Mouse (Mus musculus) kidney, adult 8-10 months (tissue): ENCODE measurements at regions not wholly inside any gene's neighbourhood (a gene's known extent, or its start where the extent isn't known, plus 50 kb on each side); places are given as distances from the start of the nearest gene placed in this dataset.
"Not testable (repeated sequence)": the region's sequence is repeated elsewhere in the genome, so short reads cannot be mapped to it uniquely, and the experiment has no call there.

Source experiments
- DNase-seq, 2 experiments: peaks; one replicate each; pipeline ENCODE4 v3.0.0; 2022

GRCm38 (mm10) chr3:31708367-31708766 lies 193.9 kb upstream of the Kcnmb2 start:
- DNase-seq: not testable (repeated sequence)

DNA sequence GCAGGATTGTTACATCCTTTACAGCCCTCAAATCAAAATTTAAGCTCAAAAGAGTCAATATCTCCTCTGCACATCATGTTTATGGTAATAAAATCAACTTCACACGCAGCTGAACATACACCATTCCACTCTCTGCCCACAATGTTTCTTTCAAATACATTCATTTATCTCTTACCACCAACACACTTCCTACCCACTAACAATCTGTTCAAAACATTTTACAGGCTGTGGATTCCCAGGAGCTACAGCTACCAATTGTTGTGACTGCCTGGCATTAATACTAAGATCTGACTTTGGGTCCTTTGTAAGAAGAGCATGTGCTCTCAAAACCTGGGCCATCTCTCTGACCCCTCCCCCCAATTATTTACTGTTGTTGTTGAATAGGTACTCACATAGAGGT lies 161.0 kb upstream of the Kcnmb2 start:
- no peak for DNase-seq

DNA sequence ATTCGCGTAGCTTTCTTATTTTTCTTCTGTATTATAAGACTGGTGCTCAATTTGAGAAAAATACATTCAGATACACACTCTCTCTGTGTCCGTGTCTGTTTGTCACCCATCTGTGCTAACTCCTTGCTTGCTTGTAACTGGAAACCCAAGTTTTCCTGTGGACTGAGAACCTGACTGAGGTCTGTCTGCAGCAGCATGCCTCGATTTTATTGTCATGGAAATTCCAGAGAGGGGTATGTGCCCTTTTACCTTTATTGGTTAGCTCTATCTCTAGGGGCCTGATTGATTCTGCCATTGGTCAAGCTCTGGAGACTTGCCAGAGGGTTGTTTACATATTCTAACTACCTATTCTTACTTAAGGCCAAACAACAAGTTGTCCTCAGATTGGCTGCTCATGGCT lies 146.4 kb upstream of the Kcnmb2 start:
- DNase-seq: no peak

DNA sequence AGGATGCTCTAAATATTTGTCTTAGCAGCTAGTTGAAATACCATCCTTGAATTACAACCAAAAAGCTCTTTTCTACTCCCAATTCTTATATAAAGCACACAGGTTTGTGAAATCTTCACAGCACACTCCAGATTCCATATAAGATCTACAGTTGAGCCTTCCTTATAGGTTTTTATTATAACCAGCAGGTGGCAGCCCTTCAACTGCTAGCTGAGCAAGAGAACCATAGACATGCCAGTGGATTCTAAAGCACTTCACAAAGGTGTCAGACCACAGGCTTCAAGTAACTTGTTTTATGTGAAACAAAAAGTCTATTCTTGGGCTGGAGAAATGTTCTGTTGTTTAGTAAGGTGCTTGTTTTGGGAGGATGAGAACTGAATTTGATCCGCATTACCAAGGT lies 133.1 kb upstream of the Kcnmb2 start:
- no peak for DNase-seq

DNA sequence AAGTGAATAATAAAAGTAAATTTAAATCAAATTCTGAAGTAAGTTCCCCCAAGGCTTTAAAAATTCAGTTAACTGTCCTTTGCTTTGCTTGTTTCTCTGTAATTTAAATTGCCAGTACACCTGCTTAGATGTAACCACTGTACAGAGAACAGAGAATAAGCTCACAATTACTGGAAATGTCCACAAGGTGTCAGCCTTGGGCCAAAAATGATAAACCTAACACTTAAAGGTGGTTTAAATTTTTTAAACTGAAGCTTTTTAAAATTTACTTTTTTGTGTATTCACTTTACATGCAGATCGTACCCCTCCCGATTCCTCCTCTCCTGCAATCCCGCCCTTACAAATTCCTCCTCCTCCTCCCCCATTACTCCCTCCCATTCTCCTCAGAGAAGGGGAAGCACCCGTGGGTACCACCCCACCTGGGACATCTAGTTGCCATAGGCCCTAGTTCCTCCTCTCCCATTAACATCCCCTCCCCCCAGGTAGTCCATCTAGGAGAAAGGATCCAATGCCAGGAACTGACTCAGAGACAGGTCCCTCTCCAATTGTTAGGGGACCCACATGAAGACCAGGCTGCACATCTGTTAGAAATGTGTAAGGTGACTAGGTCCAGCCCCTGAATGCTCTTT lies 111.9 kb upstream of the Kcnmb2 start:
- peak; percentile 11 to 28 for DNase-seq

- DNase-seq: no peak
Measured at GRCm38 (mm10) chr3:31793466-31794040, 108.8 kb upstream of the Kcnmb2 start.

DNA sequence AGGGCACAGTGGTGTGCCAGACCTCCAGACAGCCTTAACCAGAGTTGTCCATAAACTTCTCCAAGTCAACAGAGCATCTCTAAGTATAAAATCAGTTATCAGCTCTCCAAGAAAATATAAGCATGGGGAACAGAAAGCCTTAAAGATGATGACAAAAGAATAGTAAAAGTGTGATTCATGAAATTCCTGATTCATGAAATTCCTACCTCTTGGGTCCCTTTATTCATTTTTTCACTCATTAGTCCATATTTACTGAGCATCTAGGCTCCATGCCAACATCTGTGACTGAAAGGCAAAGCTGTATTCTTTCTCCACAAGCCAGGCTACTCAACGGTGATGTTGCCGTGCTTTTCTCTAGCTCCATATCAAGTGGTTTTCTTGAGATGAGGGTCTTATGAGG lies 105.7 kb upstream of the Kcnmb2 start:
- no peak for DNase-seq

GRCm38 (mm10) chr3:31799192-31799591 lies 103.1 kb upstream of the Kcnmb2 start:
- no peak for DNase-seq

DNA sequence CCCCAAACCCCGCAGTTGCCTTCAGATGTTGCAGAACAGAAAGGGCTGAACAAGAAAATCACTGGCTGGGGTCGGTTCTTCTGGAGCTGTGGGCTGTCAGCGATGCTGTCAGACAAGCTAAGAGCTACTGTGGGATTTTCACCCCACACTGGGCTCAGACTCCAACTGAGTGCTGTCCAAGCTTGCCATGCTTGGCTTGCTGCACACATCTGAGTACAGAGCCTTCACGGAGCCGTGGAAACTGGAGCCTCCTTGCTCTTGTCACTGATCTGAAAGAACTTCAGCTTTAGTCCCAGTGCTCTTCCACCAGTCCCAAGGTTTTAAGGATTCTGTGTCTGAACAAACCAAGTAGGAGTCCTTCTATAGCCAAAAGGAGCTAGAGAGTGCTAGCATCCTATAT lies 98.3 kb upstream of the Kcnmb2 start:
- no peak for DNase-seq

DNA sequence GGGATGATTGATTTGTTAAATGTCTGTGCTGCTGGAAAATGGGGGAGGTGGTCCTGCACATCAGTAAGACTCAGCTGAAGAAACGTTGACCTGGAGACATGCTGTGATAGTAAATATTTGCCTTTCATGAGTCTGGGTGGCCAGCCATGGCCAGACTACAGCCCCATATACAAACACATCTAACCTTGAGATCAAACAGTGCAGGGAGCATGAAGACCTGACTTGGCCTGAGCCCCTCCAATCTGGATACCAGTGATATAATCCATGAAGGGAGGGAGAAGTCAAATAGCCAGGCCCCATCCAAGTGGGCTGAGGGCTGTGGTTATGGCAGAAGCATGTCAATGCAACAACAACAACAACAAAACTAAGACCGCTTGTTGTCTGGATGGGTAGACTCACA lies 94.6 kb upstream of the Kcnmb2 start:
- no peak for DNase-seq

GRCm38 (mm10) chr3:31809131-31809530 lies 93.2 kb upstream of the Kcnmb2 start:
- DNase-seq: not testable (repeated sequence)

DNA sequence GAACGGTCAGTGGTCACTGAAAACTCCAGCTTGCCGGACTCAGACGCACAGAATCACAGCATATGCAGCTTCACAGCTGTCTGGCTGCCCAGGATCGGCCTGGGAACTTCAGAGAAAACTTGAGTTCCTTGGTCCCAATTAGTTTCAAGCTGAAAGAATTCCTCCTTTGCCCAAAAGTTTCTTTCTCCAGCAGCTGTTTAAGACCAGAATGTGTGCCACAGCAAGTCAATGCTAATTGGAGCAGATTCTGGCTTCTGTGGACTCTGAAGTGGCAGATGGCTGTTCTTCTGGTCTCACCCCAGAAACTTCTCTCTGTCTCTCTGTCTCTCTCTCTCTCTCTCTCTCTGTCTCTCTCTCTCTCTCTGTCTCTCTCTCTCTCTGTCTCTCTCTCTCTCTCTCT lies 91.1 kb upstream of the Kcnmb2 start:
- no peak for DNase-seq

GRCm38 (mm10) chr3:31831913-31832312 lies 70.4 kb upstream of the Kcnmb2 start:
- DNase-seq: no peak

DNA sequence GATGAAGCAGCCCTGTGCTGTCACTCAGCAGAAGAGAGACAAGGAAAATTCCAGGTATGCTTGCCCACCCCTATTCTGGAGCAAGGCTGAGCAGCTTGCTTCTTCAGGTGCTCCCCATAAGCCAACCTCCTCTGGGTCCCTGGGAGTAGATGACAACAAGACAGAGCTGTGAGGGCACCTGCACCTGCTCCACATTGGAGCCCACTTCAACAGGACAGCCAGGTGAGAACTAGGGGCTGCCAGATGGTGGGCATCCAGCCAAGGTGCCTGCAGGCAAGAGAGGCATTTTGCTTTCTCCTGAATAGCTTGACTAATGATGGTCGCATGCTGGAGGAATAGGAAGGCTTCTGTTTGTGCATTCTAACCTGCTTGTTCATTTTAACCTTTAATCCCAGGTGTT lies 61.1 kb upstream of the Kcnmb2 start:
- DNase-seq: no peak

- no peak for DNase-seq
Measured at GRCm38 (mm10) chr3:31847087-31847486, 55.2 kb upstream of the Kcnmb2 start.
